Mouse (Mus musculus) MEL (cell line): ENCODE measurements at regions not wholly inside any gene's neighbourhood (a gene's known extent, or its start where the extent isn't known, plus 50 kb on each side); places are given as distances from the start of the nearest gene placed in this dataset.

ENCODE experiments used
- DNase-seq: peaks from one replicate; pipeline ENCODE4 v3.0.0; 2011; ENCODE audit warnings: low read depth, low spot score
- H3K27ac ChIP-seq: 2 replicates; pipeline ENCODE4 v1.5.1; 2012; ENCODE audit warnings: low read depth, mild to moderate bottlenecking, control low read depth, low read length, moderate library complexity; ENCODE audit not compliant: control insufficient read depth
- H3K27me3 ChIP-seq, 2 experiments: fragments of 150-350 bp in 1 of 2; sonication (generic) in 1 of 2; 2 replicates each; pipeline ENCODE4 v1.6.1; 2012; ENCODE audit warnings: low read length in 2 of 2, mild to moderate bottlenecking in 2 of 2, improper control_type of control experiment in 1 of 2, moderate library complexity in 1 of 2; ENCODE audit not compliant: insufficient read depth in 2 of 2, control insufficient read depth in 1 of 2
- H3K36me3 ChIP-seq, 2 experiments: 2 replicates each; pipeline ENCODE4 v1.6.1; 2012 to 2014; ENCODE audit warnings: low read length in 2 of 2, improper control_type of control experiment in 1 of 2, inconsistent platforms in 1 of 2, mild to moderate bottlenecking in 1 of 2; ENCODE audit not compliant: insufficient read depth in 2 of 2, control insufficient read depth in 1 of 2
- H3K4me1 ChIP-seq, 2 experiments: fragments of 150-350 bp in 1 of 2; sonication (generic) in 1 of 2; 2 replicates each; pipeline ENCODE4 v1.6.1; 2012; ENCODE audit warnings: low read length in 2 of 2, improper control_type of control experiment in 1 of 2, mild to moderate bottlenecking in 1 of 2; ENCODE audit not compliant: insufficient read depth in 2 of 2, control insufficient read depth in 1 of 2
- H3K4me3 ChIP-seq, 2 experiments: fragments of 150-350 bp in 1 of 2; sonication (generic) in 1 of 2; 2 replicates each; pipeline ENCODE4 v1.5.1; 2012; ENCODE audit warnings: low read depth in 2 of 2, low read length in 2 of 2, mild to moderate bottlenecking in 2 of 2, moderate library complexity in 2 of 2, control low read depth in 1 of 2, improper control_type of control experiment in 1 of 2; ENCODE audit not compliant: control insufficient read depth in 1 of 2, insufficient read depth in 1 of 2
- H3K79me2 ChIP-seq: 2 replicates; pipeline ENCODE4 v1.6.1; 2012; ENCODE audit warnings: mild to moderate bottlenecking, low read length, moderate library complexity; ENCODE audit not compliant: control insufficient read depth, poor library complexity, insufficient read depth
- H3K9ac ChIP-seq: 2 replicates; pipeline ENCODE4 v1.6.1; 2012; ENCODE audit warnings: low read depth, mild to moderate bottlenecking, control low read depth, low read length, moderate library complexity; ENCODE audit not compliant: control insufficient read depth, poor library complexity, severe bottlenecking
- H3K9me3 ChIP-seq: fragments of 150-350 bp; sonication (generic); replicated peaks from 2 replicates; pipeline ENCODE4 v1.6.1; 2012; ENCODE audit warnings: mild to moderate bottlenecking, low read length, improper control_type of control experiment, moderate library complexity; ENCODE audit not compliant: insufficient read depth
- BHLHE40 ChIP-seq: IDR thresholded peaks from 2 replicates; pipeline ENCODE4 v1.6.1; 2012; ENCODE audit warnings: low read depth, mild to moderate bottlenecking, inconsistent platforms, low read length, improper control_type of control experiment, borderline replicate concordance
- CHD1 ChIP-seq: IDR thresholded peaks from 2 replicates; pipeline ENCODE4 v1.6.1; 2012; ENCODE audit warnings: low read depth, mild to moderate bottlenecking, inconsistent platforms, low read length, improper control_type of control experiment
- CHD2 ChIP-seq: IDR thresholded peaks from 2 replicates; pipeline ENCODE4 v1.6.1; 2011; ENCODE audit warnings: low read length, improper control_type of control experiment
- CTCF ChIP-seq, 3 experiments: IDR thresholded peaks in 2 of 3; conservative IDR thresholded peaks in 1 of 3; 2 replicates each; pipeline ENCODE4 v1.5.1; 2011 to 2012; ENCODE audit warnings: low read length in 3 of 3, low read depth in 2 of 3, mild to moderate bottlenecking in 2 of 3, improper control_type of control experiment in 1 of 3, inconsistent platforms in 1 of 3, mixed read lengths in 1 of 3, moderate library complexity in 1 of 3; ENCODE audit not compliant: control insufficient read depth in 1 of 3, insufficient read depth in 1 of 3, poor library complexity in 1 of 3, severe bottlenecking in 1 of 3
- EP300 ChIP-seq, 2 experiments: IDR thresholded peaks; 2 replicates each; pipeline ENCODE4 v1.6.1; 2011; ENCODE audit warnings: improper control_type of control experiment in 2 of 2, low read length in 2 of 2, low read depth in 1 of 2, mild to moderate bottlenecking in 1 of 2
- ETS1 ChIP-seq: IDR thresholded peaks from 2 replicates; pipeline ENCODE4 v1.6.1; 2012; ENCODE audit warnings: low read depth, mild to moderate bottlenecking, inconsistent platforms, low read length, improper control_type of control experiment, moderate library complexity
- GABPA ChIP-seq: IDR thresholded peaks from 2 replicates; pipeline ENCODE4 v1.6.1; 2012; ENCODE audit warnings: low read depth, mild to moderate bottlenecking, inconsistent platforms, low read length, improper control_type of control experiment, moderate library complexity
- HCFC1 ChIP-seq: IDR thresholded peaks from 2 replicates; pipeline ENCODE4 v1.6.1; 2012; ENCODE audit warnings: low read depth, mild to moderate bottlenecking, inconsistent platforms, low read length, improper control_type of control experiment, moderate library complexity
- JUND ChIP-seq: IDR thresholded peaks from 2 replicates; pipeline ENCODE4 v1.6.1; 2011; ENCODE audit warnings: low read depth, mild to moderate bottlenecking, improper control_type of control experiment, low read length
- KAT2A ChIP-seq: conservative IDR thresholded peaks from 2 replicates; pipeline ENCODE4 v1.6.1; 2012; ENCODE audit warnings: low read depth, low read length, improper control_type of control experiment, inconsistent platforms
- MEF2A ChIP-seq: IDR thresholded peaks from 2 replicates; pipeline ENCODE4 v1.6.1; 2014; ENCODE audit warnings: low read depth, mild to moderate bottlenecking, inconsistent platforms, low read length, improper control_type of control experiment; ENCODE audit not compliant: poor library complexity, insufficient replicate concordance, severe bottlenecking; ENCODE audit errors: extremely low read depth
- MXI1 ChIP-seq: IDR thresholded peaks from 2 replicates; pipeline ENCODE4 v1.6.1; 2011; ENCODE audit warnings: mild to moderate bottlenecking, low read depth, low read length, improper control_type of control experiment
- MYB ChIP-seq: IDR thresholded peaks from 2 replicates; pipeline ENCODE4 v1.6.1; 2011; ENCODE audit warnings: mild to moderate bottlenecking, low read depth, low read length, improper control_type of control experiment
- POLR2A ChIP-seq, 2 experiments: IDR thresholded peaks; 2 replicates each; pipeline ENCODE4 v1.6.1; 2011 to 2012; ENCODE audit warnings: low read length in 2 of 2, mild to moderate bottlenecking in 2 of 2, control low read depth in 1 of 2, improper control_type of control experiment in 1 of 2, low read depth in 1 of 2, moderate library complexity in 1 of 2; ENCODE audit not compliant: control insufficient read depth in 1 of 2, insufficient read depth in 1 of 2, poor library complexity in 1 of 2
- POLR2AphosphoS2 ChIP-seq: IDR thresholded peaks from 2 replicates; pipeline ENCODE4 v1.6.1; 2011; ENCODE audit warnings: low read length, improper control_type of control experiment
- SIN3A ChIP-seq: IDR thresholded peaks from 2 replicates; pipeline ENCODE4 v1.6.1; 2012; ENCODE audit warnings: low read length, improper control_type of control experiment, inconsistent platforms
- TBP ChIP-seq: IDR thresholded peaks from 2 replicates; pipeline ENCODE4 v1.8.0; 2011; ENCODE audit warnings: low read depth, low read length, improper control_type of control experiment
- UBTF ChIP-seq: IDR thresholded peaks from 2 replicates; pipeline ENCODE4 v1.6.1; 2012; ENCODE audit warnings: low read depth, mild to moderate bottlenecking, inconsistent platforms, low read length, improper control_type of control experiment, moderate library complexity, borderline replicate concordance; ENCODE audit not compliant: insufficient read depth
- USF1 ChIP-seq: IDR thresholded peaks from 2 replicates; pipeline ENCODE4 v1.6.1; 2014; ENCODE audit warnings: low read depth, mild to moderate bottlenecking, inconsistent platforms, low read length, improper control_type of control experiment, moderate library complexity
- ZKSCAN1 ChIP-seq: IDR thresholded peaks from 2 replicates; pipeline ENCODE4 v1.6.1; 2012; ENCODE audit warnings: low read depth, mild to moderate bottlenecking, inconsistent platforms, low read length, improper control_type of control experiment, moderate library complexity
- ZNF384 ChIP-seq: IDR thresholded peaks from 2 replicates; pipeline ENCODE4 v1.6.1; 2012; ENCODE audit warnings: low read depth, mild to moderate bottlenecking, inconsistent platforms, low read length, improper control_type of control experiment

DNA sequence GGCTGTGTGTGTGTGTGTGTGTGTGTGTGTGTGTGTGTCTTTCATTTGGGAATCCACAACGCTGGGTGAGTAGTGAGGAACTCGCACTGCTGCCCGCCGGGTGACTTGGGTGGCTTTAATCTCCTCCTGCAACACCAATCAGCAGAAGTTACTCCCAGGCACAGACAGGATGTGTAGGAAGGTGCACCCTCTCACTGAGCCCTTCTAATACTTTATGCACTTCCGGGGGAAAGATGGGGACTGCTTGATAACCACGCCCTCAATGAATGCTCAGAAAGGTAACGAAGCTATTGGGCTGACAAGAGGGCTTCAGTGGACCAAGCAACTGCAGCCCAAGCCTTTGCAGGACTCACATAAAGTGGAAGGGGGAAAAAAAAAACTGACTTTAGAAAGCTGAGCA lies 139.6 kb upstream of the Mdm1 start:
- Histone ChIP-seq H3K9me3 (no peaks in the 10 kb centered on the region), H3K79me2 (no peaks in the 10 kb centered on the region), H3K9ac (no peak overlapping the region), H3K4me1 (no peaks in the 10 kb centered on the region), H3K4me3 (no peak overlapping the region), H3K27me3 (no peaks in the 10 kb centered on the region), H3K27ac (no peak overlapping the region), H3K36me3 (no peaks in the 10 kb centered on the region)
- no peak for DNase-seq
- TF ChIP-seq TBP (no peak), BHLHE40 (no peak), CTCF (IDR thresholded peaks at IDR 0.05 in 2 of 3, conservative IDR thresholded peaks at IDR 0.05 in 1 of 3; ENCODE audit: control insufficient read depth in 1 of 3, insufficient read depth in 1 of 3, low read depth in 2 of 3, low read length in 3 of 3, poor library complexity in 1 of 3, severe bottlenecking in 1 of 3) (no peak), JUND (no peak), GABPA (no peak), POLR2AphosphoS2 (no peak), ZKSCAN1 (no peak), ETS1 (no peak), MXI1 (no peak), USF1 (no peak), MYB (no peak), ZNF384 (no peak), CHD2 (no peak), MEF2A (no peak), KAT2A (no peak), SIN3A (no peak), CHD1 (no peak), HCFC1 (no peak), UBTF (no peak), EP300 (IDR thresholded peaks at IDR 0.05; ENCODE audit: low read depth in 1 of 2, low read length in 2 of 2) (no peak)

DNA sequence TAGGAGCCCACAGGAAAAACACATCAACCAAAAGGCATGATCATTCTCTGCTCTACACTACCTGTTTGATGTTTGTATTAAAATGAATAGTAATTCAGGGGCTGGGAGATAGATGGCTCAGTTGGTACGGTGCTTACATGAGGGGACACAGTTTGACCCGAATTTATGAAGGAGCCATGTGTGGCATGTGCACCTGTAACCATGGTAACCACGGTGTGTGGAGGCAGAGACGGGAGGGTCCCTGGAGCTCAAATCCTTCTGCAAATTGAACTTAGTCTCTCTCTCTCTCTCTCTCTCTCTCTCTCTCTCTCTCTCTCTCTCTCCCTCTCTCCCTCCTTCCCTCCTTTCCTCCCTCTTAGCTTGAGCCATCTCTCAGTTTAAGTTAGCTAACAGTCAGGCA lies 139.1 kb upstream of the Mdm1 start:
- H3K36me3 ChIP-seq, result no peaks in the 10 kb centered on the region
- H3K27ac ChIP-seq, result no peak overlapping the region
- no peaks in the 10 kb centered on the region for H3K27me3 ChIP-seq
- TF ChIP-seq JUND (no peak), USF1 (no peak), POLR2A (IDR thresholded peaks at IDR 0.05; ENCODE audit: control insufficient read depth in 1 of 2, insufficient read depth in 1 of 2, low read depth in 1 of 2, low read length in 2 of 2, poor library complexity in 1 of 2) (no peak), CTCF (IDR thresholded peaks at IDR 0.05 in 2 of 3, conservative IDR thresholded peaks at IDR 0.05 in 1 of 3; ENCODE audit: control insufficient read depth in 1 of 3, insufficient read depth in 1 of 3, low read depth in 2 of 3, low read length in 3 of 3, poor library complexity in 1 of 3, severe bottlenecking in 1 of 3) (no peak), UBTF (no peak)
- H3K4me1 ChIP-seq, result no peaks in the 10 kb centered on the region
- DNase-seq, result no peak
- no peaks in the 10 kb centered on the region for H3K79me2 ChIP-seq
- H3K9me3 ChIP-seq, result no peaks in the 10 kb centered on the region
- H3K4me3 ChIP-seq, result no peak overlapping the region
- H3K9ac ChIP-seq, result no peak overlapping the region
